Mouse (Mus musculus) gastrocnemius, postnatal 4 days (tissue): ENCODE data around the gene Olfr1510. TPM values are rescaled to one million over a fixed set of nuclear protein-coding genes. Genes with fewer than 3 reads are reported as not detected.
"Not testable (repeated sequence)": the region's sequence is repeated elsewhere in the genome, so short reads cannot be mapped to it uniquely, and the experiment has no call there.

Experiments
- DNase-seq, 2 experiments: peaks; one replicate each; pipeline ENCODE4 v3.0.0; 2021 to 2022; ENCODE audit warnings: low spot score in 2 of 2, mixed read lengths in 2 of 2
- long read RNA-seq, 2 experiments: library from polyadenylated mRNA; stranded (forward); transcript quantifications; one replicate each; pipeline ENCODE4 v2.0.0; 2021
- total RNA-seq, 2 experiments: library from RNA; stranded (reverse); gene quantifications; 2 replicates each; pipeline ENCODE4 v1.2.3; 2021

Gene Olfr1510
- total RNA-seq = not detected
- long read RNA-seq, experiment 1 = 0 reads
- long read RNA-seq, experiment 2 = 0 reads

GRCm38 (mm10) chr14:52414273-52414672, at the start of gene Olfr1510:
Gene Olfr1510, minus strand, starts transcription at chr14:52414373.
- DNase-seq = no peak

- no peak for DNase-seq
Measured at GRCm38 (mm10) chr14:52461928-52462327, 47.8 kb upstream of the Olfr1510 start.

DNA sequence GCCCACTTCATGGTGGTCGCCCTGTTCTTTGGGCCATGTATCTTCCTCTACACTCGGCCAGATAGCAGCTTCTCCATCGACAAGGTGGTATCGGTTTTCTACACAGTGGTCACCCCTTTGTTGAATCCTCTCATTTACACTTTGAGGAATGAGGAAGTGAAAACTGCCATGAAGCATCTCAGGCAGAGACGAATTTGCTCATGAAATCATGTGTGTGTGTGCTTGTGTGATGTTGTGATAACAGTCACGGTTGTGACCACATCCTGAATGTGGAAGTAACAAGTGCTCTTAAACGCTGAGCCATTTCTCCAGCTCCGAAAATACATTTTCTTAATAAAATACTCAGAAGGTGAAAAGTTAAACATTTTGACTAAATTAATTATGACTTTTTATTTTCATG, 37.0 kb upstream of the Olfr1510 start:
- DNase-seq = no peak

GRCm38 (mm10) chr14:52442690-52443089, 28.5 kb upstream of the Olfr1510 start, which contains the start of gene Olfr1509:
Gene Olfr1509, plus strand, starts transcription at chr14:52442990.
- no peak for DNase-seq

GRCm38 (mm10) chr14:52427686-52428085, 13.5 kb upstream of the Olfr1510 start:
- DNase-seq = no peak

- not testable (repeated sequence) for DNase-seq
Measured at GRCm38 (mm10) chr14:52410142-52410919, 3.8 kb downstream of the Olfr1510 start.

- no peak for DNase-seq
Measured at GRCm38 (mm10) chr14:52397279-52397678, 16.9 kb downstream of the Olfr1510 start, which contains the start of gene Olfr1511. Gene Olfr1511, minus strand, starts transcription at chr14:52397379.

- DNase-seq = not testable (repeated sequence)
Measured at GRCm38 (mm10) chr14:52390084-52390848, 23.9 kb downstream of the Olfr1510 start.

DNA sequence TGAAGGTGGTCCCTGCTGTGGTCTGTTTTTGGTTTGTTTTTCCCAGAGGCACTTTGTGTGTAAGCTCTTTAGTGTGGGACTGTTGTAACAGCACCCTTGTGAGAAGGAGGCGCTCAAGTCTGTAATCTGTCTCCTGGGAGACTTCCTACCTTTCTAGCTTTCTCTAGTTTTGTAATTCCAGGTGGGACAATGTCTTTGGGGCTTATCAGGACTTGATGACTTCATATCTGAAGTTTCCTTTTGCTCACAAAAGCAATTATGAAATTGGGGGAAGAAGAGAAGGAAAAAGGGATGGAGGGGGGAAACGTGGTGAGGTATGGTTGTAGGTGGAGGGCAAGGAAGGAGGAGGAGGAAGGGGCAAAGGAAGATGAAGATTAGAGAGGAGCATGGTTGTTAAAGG, 35.1 kb downstream of the Olfr1510 start, which contains the start of gene Olfr1512:
Olfr1512 (minus strand) TSS at position 101 of the 400 bp plus-strand sequence.
- no peak for DNase-seq

DNA sequence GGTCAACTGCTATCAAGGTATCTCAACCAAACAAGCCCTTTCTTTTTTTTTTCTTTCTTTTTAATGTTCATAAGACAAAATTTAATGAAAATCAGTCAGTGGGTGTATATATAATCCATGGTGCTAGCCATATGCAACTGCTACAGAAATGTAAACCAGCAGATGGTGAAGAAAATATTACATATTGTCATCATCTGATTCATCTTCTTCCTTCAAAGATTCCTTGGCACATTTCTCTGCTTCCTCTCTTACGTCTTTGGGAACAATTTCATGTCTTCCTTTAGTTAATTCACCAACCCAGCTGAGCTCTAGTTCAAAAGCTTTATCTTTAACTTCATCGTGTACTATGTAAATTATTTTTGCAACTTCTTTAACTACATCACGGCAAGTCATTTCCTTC, 45.4 kb downstream of the Olfr1510 start:
- no peak for DNase-seq

Other genes starting within 250 kb of the Olfr1510 start
- gene Supt16, start 217.0 kb downstream of the Olfr1510 start, total RNA-seq = 10 to 100 TPM; 44.0 to 47.8 TPM
- gene Chd8, start 156.6 kb downstream of the Olfr1510 start, total RNA-seq = 10 to 100 TPM; 76.4 to 78.8 TPM
- gene Tox4, start 135.2 kb downstream of the Olfr1510 start, total RNA-seq = 10 to 100 TPM; 41.8 to 42.0 TPM
- gene Rab2b, start 134.8 kb downstream of the Olfr1510 start, total RNA-seq = 10 to 100 TPM in 1 of 2 experiments, 1 to 10 TPM in 1; 9.1 to 12.5 TPM
- 10 to 100 TPM; 22.1 to 24.8 TPM for gene Mettl3, start 109.2 kb downstream of the Olfr1510 start, total RNA-seq
- gene Sall2, start 85.6 kb downstream of the Olfr1510 start, total RNA-seq = 1 to 10 TPM; 7.2 to 7.4 TPM
- not detected for gene Olfr1513, start 58.0 kb downstream of the Olfr1510 start, total RNA-seq
- not detected for gene Olfr1512, start 35.2 kb downstream of the Olfr1510 start, total RNA-seq
- not detected for gene Olfr1511, start 17.0 kb downstream of the Olfr1510 start, total RNA-seq
- not detected for gene Olfr1509, start 28.6 kb upstream of the Olfr1510 start, total RNA-seq
- gene Olfr1508, start 53.1 kb upstream of the Olfr1510 start, total RNA-seq = under 1 TPM in 1 of 2 experiments, not detected in 1; 0.05 TPM
- gene Olfr1507, start 81.4 kb upstream of the Olfr1510 start, total RNA-seq = under 1 TPM in 1 of 2 experiments, not detected in 1; 0.67 TPM